Mouse (Mus musculus): ENCODE results near the gene Arhgap45. TPM values are rescaled to one million over a fixed set of nuclear protein-coding genes. Genes with fewer than 3 reads are reported as not detected.
"Not testable (repeated sequence)": the region's sequence is repeated elsewhere in the genome, so short reads cannot be mapped to it uniquely, and the experiment has no call there.

The Arhgap45 gene
- polyA plus RNA-seq, 1 experiment from 2014 or later: 5.1 TPM

- Histone ChIP-seq H3K36me3 (ENCODE audit: control insufficient read depth, insufficient read depth, low read length) (peaks cover 38% of the 10 kb centered on the region), H3K4me1 (ENCODE audit: control insufficient read depth, insufficient read depth, low read length) (peaks cover 26% of the 10 kb centered on the region), H3K4me2 (replicated peaks; ENCODE audit: low read depth, low read length) (no peak overlapping the region), H3K9me3 (ENCODE audit: control insufficient read depth, low read depth, low read length) (no peaks in the 10 kb centered on the region), H3K4me3 (ENCODE audit: low read depth, low read length) (no peak overlapping the region), H3K9ac (replicated peaks; ENCODE audit: low read depth, low read length) (no peak overlapping the region), H3K27ac (ENCODE audit: low read length) (no peak overlapping the region), H3K27me3 (ENCODE audit: control insufficient read depth, insufficient read depth, low read length) (no peaks in the 10 kb centered on the region)
- ATAC-seq (ENCODE audit: insufficient number of reproducible peaks, insufficient read depth, low FRiP score, low read depth): no peak
- 86% methylated on average over 5 of the region's 5 CpGs for whole genome bisulfite sequencing
These were observed 19.2 kb downstream of the Arhgap45 start for GRCm38 (mm10) chr10:80035686-80036085.

GRCm38 (mm10) chr10:80036832-80037231 is 20.4 kb downstream of the Arhgap45 start:
- no peak overlapping the region for H3K27ac ChIP-seq (ENCODE audit: low read length)
- H3K27me3 ChIP-seq (ENCODE audit: control insufficient read depth, insufficient read depth, low read length): no peaks in the 10 kb centered on the region
- no peaks in the 10 kb centered on the region for H3K9me3 ChIP-seq (ENCODE audit: control insufficient read depth, low read depth, low read length)
- H3K9ac ChIP-seq (replicated peaks; ENCODE audit: low read depth, low read length): no peak overlapping the region
- peaks cover 38% of the 10 kb centered on the region for H3K36me3 ChIP-seq (ENCODE audit: control insufficient read depth, insufficient read depth, low read length)
- no peak overlapping the region for H3K4me2 ChIP-seq (replicated peaks; ENCODE audit: low read depth, low read length)
- no peak overlapping the region for H3K4me3 ChIP-seq (ENCODE audit: low read depth, low read length)
- 87% methylated on average over 13 of the region's 13 CpGs for WGBS
- no peak for ATAC-seq (ENCODE audit: insufficient number of reproducible peaks, insufficient read depth, low FRiP score, low read depth)
- H3K4me1 ChIP-seq (ENCODE audit: control insufficient read depth, insufficient read depth, low read length): peaks cover 26% of the 10 kb centered on the region

- WGBS: 1% methylated on average over 40 of the region's 40 CpGs
- H3K4me1 ChIP-seq (ENCODE audit: control insufficient read depth, insufficient read depth, low read length): peaks cover 9% of the 10 kb centered on the region; the same call in 1 of the 2 replicates
- H3K27me3 ChIP-seq (ENCODE audit: control insufficient read depth, insufficient read depth, low read length): no peaks in the 10 kb centered on the region
- H3K27ac ChIP-seq (ENCODE audit: low read length): 0 out of 2 replicates have a peak within 1 kb of the TSS, but pooled peaks have one; percentile 12
- H3K4me2 ChIP-seq (replicated peaks; ENCODE audit: low read depth, low read length): peak within 1 kb of the TSS; percentile 79
- H3K4me3 ChIP-seq (ENCODE audit: low read depth, low read length): peak within 1 kb of the TSS; percentile 86
- peak within 1 kb of the TSS; percentile 74 for H3K9ac ChIP-seq (replicated peaks; ENCODE audit: low read depth, low read length)
- H3K36me3 ChIP-seq (ENCODE audit: control insufficient read depth, insufficient read depth, low read length): peaks cover 37% of the 10 kb centered on the region
- peak; percentile 97 for ATAC-seq (ENCODE audit: insufficient number of reproducible peaks, insufficient read depth, low FRiP score, low read depth)
- no peaks in the 10 kb centered on the region for H3K9me3 ChIP-seq (ENCODE audit: control insufficient read depth, low read depth, low read length)
These were observed 23.1 kb downstream of the Arhgap45 start, which contains the start of gene Polr2e for GRCm38 (mm10) chr10:80039559-80039979. Gene Polr2e (minus strand): TSS chr10:80039795.

- not testable (repeated sequence) for H3K27ac ChIP-seq (ENCODE audit: low read length); H3K4me2 ChIP-seq (replicated peaks; ENCODE audit: low read depth, low read length); H3K9me3 ChIP-seq (ENCODE audit: control insufficient read depth, low read depth, low read length); ATAC-seq (ENCODE audit: insufficient number of reproducible peaks, insufficient read depth, low FRiP score, low read depth); H3K4me3 ChIP-seq (ENCODE audit: low read depth, low read length); H3K4me1 ChIP-seq (ENCODE audit: control insufficient read depth, insufficient read depth, low read length); H3K27me3 ChIP-seq (ENCODE audit: control insufficient read depth, insufficient read depth, low read length); H3K9ac ChIP-seq (replicated peaks; ENCODE audit: low read depth, low read length)
- H3K36me3 ChIP-seq (ENCODE audit: control insufficient read depth, insufficient read depth, low read length): peaks cover 18% of the 10 kb centered on the region
- WGBS: 83% methylated on average over 8 of the region's 8 CpGs
These were observed 25.1 kb downstream of the Arhgap45 start for GRCm38 (mm10) chr10:80041409-80042060.

- Histone ChIP-seq H3K36me3 (ENCODE audit: control insufficient read depth, insufficient read depth, low read length) (no peaks in the 10 kb centered on the region), H3K4me2 (replicated peaks; ENCODE audit: low read depth, low read length) (no peak overlapping the region), H3K27me3 (ENCODE audit: control insufficient read depth, insufficient read depth, low read length) (no peaks in the 10 kb centered on the region), H3K4me3 (ENCODE audit: low read depth, low read length) (no peak overlapping the region), H3K4me1 (ENCODE audit: control insufficient read depth, insufficient read depth, low read length) (0 out of 2 replicates have a peak, but pooled peaks cover 7% of the 10 kb centered on the region), H3K9ac (replicated peaks; ENCODE audit: low read depth, low read length) (no peak overlapping the region), H3K27ac (ENCODE audit: low read length) (no peak overlapping the region), H3K9me3 (ENCODE audit: control insufficient read depth, low read depth, low read length) (no peaks in the 10 kb centered on the region)
- WGBS: 74% methylated on average over 4 of the region's 4 CpGs
- ATAC-seq (ENCODE audit: insufficient number of reproducible peaks, insufficient read depth, low FRiP score, low read depth): no peak
These were observed 27.6 kb downstream of the Arhgap45 start for GRCm38 (mm10) chr10:80044087-80044486.

- not testable (repeated sequence) for H3K9me3 ChIP-seq (ENCODE audit: control insufficient read depth, low read depth, low read length); H3K27me3 ChIP-seq (ENCODE audit: control insufficient read depth, insufficient read depth, low read length); ATAC-seq (ENCODE audit: insufficient number of reproducible peaks, insufficient read depth, low FRiP score, low read depth); H3K36me3 ChIP-seq (ENCODE audit: control insufficient read depth, insufficient read depth, low read length); H3K27ac ChIP-seq (ENCODE audit: low read length); H3K9ac ChIP-seq (replicated peaks; ENCODE audit: low read depth, low read length); H3K4me3 ChIP-seq (ENCODE audit: low read depth, low read length); H3K4me2 ChIP-seq (replicated peaks; ENCODE audit: low read depth, low read length); H3K4me1 ChIP-seq (ENCODE audit: control insufficient read depth, insufficient read depth, low read length)
- WGBS: 95% methylated on average over 2 of the region's 4 CpGs
These were observed 28.9 kb downstream of the Arhgap45 start for GRCm38 (mm10) chr10:80045364-80045763.

GRCm38 (mm10) chr10:80045766-80046165 is 29.3 kb downstream of the Arhgap45 start:
- no peak for ATAC-seq (ENCODE audit: insufficient number of reproducible peaks, insufficient read depth, low FRiP score, low read depth)
- Histone ChIP-seq H3K9me3 (ENCODE audit: control insufficient read depth, low read depth, low read length) (no peaks in the 10 kb centered on the region), H3K9ac (replicated peaks; ENCODE audit: low read depth, low read length) (no peak overlapping the region), H3K4me3 (ENCODE audit: low read depth, low read length) (no peak overlapping the region), H3K27me3 (ENCODE audit: control insufficient read depth, insufficient read depth, low read length) (no peaks in the 10 kb centered on the region), H3K36me3 (ENCODE audit: control insufficient read depth, insufficient read depth, low read length) (no peaks in the 10 kb centered on the region), H3K27ac (ENCODE audit: low read length) (no peak overlapping the region), H3K4me2 (replicated peaks; ENCODE audit: low read depth, low read length) (no peak overlapping the region), H3K4me1 (ENCODE audit: control insufficient read depth, insufficient read depth, low read length) (0 out of 2 replicates have a peak, but pooled peaks cover 7% of the 10 kb centered on the region)
- WGBS: 82% methylated on average over 5 of the region's 5 CpGs

- no peak within 1 kb of the TSS for H3K9ac ChIP-seq (replicated peaks; ENCODE audit: low read depth, low read length)
- H3K27ac ChIP-seq (ENCODE audit: low read length): no peak within 1 kb of the TSS
- H3K27me3 ChIP-seq (ENCODE audit: control insufficient read depth, insufficient read depth, low read length): no peaks in the 10 kb centered on the region
- H3K4me2 ChIP-seq (replicated peaks; ENCODE audit: low read depth, low read length): no peak within 1 kb of the TSS
- 60% methylated on average over 9 of the region's 9 CpGs for WGBS
- H3K4me3 ChIP-seq (ENCODE audit: low read depth, low read length): no peak within 1 kb of the TSS
- no peaks in the 10 kb centered on the region for H3K9me3 ChIP-seq (ENCODE audit: control insufficient read depth, low read depth, low read length)
- no peak for ATAC-seq (ENCODE audit: insufficient number of reproducible peaks, insufficient read depth, low FRiP score, low read depth)
- no peaks in the 10 kb centered on the region for H3K36me3 ChIP-seq (ENCODE audit: control insufficient read depth, insufficient read depth, low read length)
- peaks cover 13% of the 10 kb centered on the region; the same call in 1 of the 2 replicates for H3K4me1 ChIP-seq (ENCODE audit: control insufficient read depth, insufficient read depth, low read length)
These were observed 30.6 kb downstream of the Arhgap45 start, which contains the start of gene Gpx4 for GRCm38 (mm10) chr10:80047041-80047565. Gene Gpx4 (plus strand): TSS chr10:80047166.

Measured in stomach, embryonic 14.5 days (tissue).